Mouse (Mus musculus) G1E (cell line): Measurements from ENCODE around the gene Ttbk1. TPM values are rescaled to one million over a fixed set of nuclear protein-coding genes. Genes with fewer than 3 reads are reported as not detected.

Source experiments
- ATAC-seq: 2 replicates; pipeline ENCODE4 v1.8.0; 2016; ENCODE audit warnings: mild to moderate bottlenecking; ENCODE audit not compliant: insufficient number of reproducible peaks, poor library complexity, low FRiP score, severe bottlenecking; ENCODE audit errors: extremely low read depth
- DNase-seq: peaks from one replicate; pipeline ENCODE4 v3.0.0; 2012; ENCODE audit warnings: low spot score
- H3K27me3 ChIP-seq: 2 replicates; pipeline ENCODE4 v1.6.1; 2012; ENCODE audit warnings: mild to moderate bottlenecking, low read length, inconsistent platforms; ENCODE audit not compliant: insufficient read depth
- H3K36me3 ChIP-seq: replicated peaks from 2 replicates; pipeline ENCODE3; 2012; ENCODE audit warnings: mild to moderate bottlenecking, inconsistent platforms
- H3K4me1 ChIP-seq: 2 replicates; pipeline ENCODE4 v1.6.1; 2012; ENCODE audit warnings: low read depth, low read length, inconsistent platforms, mixed read lengths; ENCODE audit not compliant: insufficient read depth
- H3K4me3 ChIP-seq: 2 replicates; pipeline ENCODE4 v1.5.1; 2012; ENCODE audit warnings: low read depth, mild to moderate bottlenecking, inconsistent platforms, low read length, moderate library complexity, mixed read lengths
- H3K9me3 ChIP-seq: replicated peaks from 2 replicates; pipeline ENCODE4 v1.6.1; 2012; ENCODE audit warnings: inconsistent platforms
- CTCF ChIP-seq: IDR thresholded peaks from 2 replicates; pipeline ENCODE4 v1.5.1; 2012; ENCODE audit warnings: low read depth, low read length, inconsistent platforms, mixed read lengths
- GATA2 ChIP-seq: IDR thresholded peaks from 2 replicates; pipeline ENCODE4 v1.6.1; 2012; ENCODE audit warnings: low read depth, low read length, inconsistent platforms, borderline replicate concordance
- polyA plus RNA-seq: library from polyadenylated mRNA; stranded (reverse); fragments of >175 nt; gene quantifications from 2 replicates; pipeline ENCODE4 v1.2.3, GENCODE M21; 2012
- total RNA-seq, 2 experiments: library from RNA; stranded (forward) in 1 of 2; stranded (reverse) in 1 of 2; fragments of 200-1000 nt in 1 of 2; fragments of >200 nt in 1 of 2; fragmentation: Nextera tagmentation in 1 of 2; gene quantifications; 2 replicates each; pipeline ENCODE4 v1.2.3; 2014 to 2017

The Ttbk1 gene
- total and polyA plus RNA-seq, 3 experiments: 0.01 to 0.11 TPM; not detected in 1

DNA sequence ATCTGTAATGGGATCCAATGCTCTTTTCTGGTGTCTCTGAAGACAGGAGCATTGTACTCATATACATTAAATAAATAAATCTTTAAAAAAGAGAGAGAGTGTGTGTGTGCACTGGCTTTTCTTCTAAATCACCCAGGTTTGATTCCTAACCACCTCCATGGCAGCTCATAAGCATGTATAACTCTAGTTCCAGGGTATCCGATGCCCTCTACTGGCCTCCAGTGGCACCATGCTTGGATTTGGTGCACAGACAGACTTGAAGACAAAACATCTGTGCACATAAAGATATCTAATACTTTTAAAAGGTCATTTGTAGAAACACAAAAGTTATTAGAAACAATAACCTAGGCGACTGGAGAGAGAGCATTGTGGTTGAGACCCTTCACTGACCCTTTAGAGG is 94.5 kb downstream of the Ttbk1 start:
- Histone ChIP-seq H3K4me1 (no peaks in the 10 kb centered on the region), H3K36me3 (peaks cover 52% of the 10 kb centered on the region), H3K9me3 (no peaks in the 10 kb centered on the region), H3K4me3 (no peak overlapping the region), H3K27me3 (no peaks in the 10 kb centered on the region)
- no peak for DNase-seq
- ATAC-seq: 0 out of 2 replicates have a peak, but pooled peaks have one; percentile 22
- peak; percentile 41; the same call in 1 of the 2 replicates for TF ChIP-seq CTCF
- no peak for TF ChIP-seq GATA2

Other genes with a start within 250 kb of the Ttbk1 start
Only the 20 nearest of the 22 such genes appear.
- 31.3 and 32.5 TPM in 2 replicates for gene Yipf3, start 239.6 kb downstream of the Ttbk1 start, total RNA-seq (2014; fragmentation: Nextera tagmentation)
- 28.1 and 40.0 TPM in 2 replicates for gene Yipf3, start 239.6 kb downstream of the Ttbk1 start, total RNA-seq (2017)
- 72.2 and 72.4 TPM in 2 replicates for gene Yipf3, start 239.6 kb downstream of the Ttbk1 start, polyA plus RNA-seq
- gene Lrrc73, start 234.1 kb downstream of the Ttbk1 start, total RNA-seq (2014; fragmentation: Nextera tagmentation): 0.38 TPM in 1 of 2 replicates, not detected in the other
- 0.27 and 0.70 TPM in 2 replicates for gene Lrrc73, start 234.1 kb downstream of the Ttbk1 start, total RNA-seq (2017)
- gene Lrrc73, start 234.1 kb downstream of the Ttbk1 start, polyA plus RNA-seq: 1.5 and 2.4 TPM in 2 replicates
- gene Tjap1, start 204.6 kb downstream of the Ttbk1 start, total RNA-seq (2014; fragmentation: Nextera tagmentation): 35.3 and 48.1 TPM in 2 replicates
- gene Tjap1, start 204.6 kb downstream of the Ttbk1 start, total RNA-seq (2017): 12.9 and 13.0 TPM in 2 replicates
- gene Tjap1, start 204.6 kb downstream of the Ttbk1 start, polyA plus RNA-seq: 110 and 121 TPM in 2 replicates
- not detected in 2 replicates for gene Dlk2, start 190.3 kb downstream of the Ttbk1 start, total RNA-seq (2014; fragmentation: Nextera tagmentation)
- 0.22 TPM in 1 of 2 replicates, not detected in the other for gene Dlk2, start 190.3 kb downstream of the Ttbk1 start, total RNA-seq (2017)
- not detected in 2 replicates for gene Dlk2, start 190.3 kb downstream of the Ttbk1 start, polyA plus RNA-seq
- 8.6 and 9.4 TPM in 2 replicates for gene Abcc10, start 159.3 kb downstream of the Ttbk1 start, total RNA-seq (2014; fragmentation: Nextera tagmentation)
- 3.1 and 3.8 TPM in 2 replicates for gene Abcc10, start 159.3 kb downstream of the Ttbk1 start, total RNA-seq (2017)
- 11.6 and 11.7 TPM in 2 replicates for gene Abcc10, start 159.3 kb downstream of the Ttbk1 start, polyA plus RNA-seq
- gene Zfp318, start 103.9 kb downstream of the Ttbk1 start, total RNA-seq (2014; fragmentation: Nextera tagmentation): 45.3 and 46.6 TPM in 2 replicates
- 25.2 and 27.5 TPM in 2 replicates for gene Zfp318, start 103.9 kb downstream of the Ttbk1 start, total RNA-seq (2017)
- 3.5 and 4.1 TPM in 2 replicates for gene Zfp318, start 103.9 kb downstream of the Ttbk1 start, polyA plus RNA-seq
- not detected in 2 replicates for gene Crip3, start 58.7 kb downstream of the Ttbk1 start, total RNA-seq (2014; fragmentation: Nextera tagmentation)
- gene Crip3, start 58.7 kb downstream of the Ttbk1 start, total RNA-seq (2017): 0.12 TPM in 1 of 2 replicates, not detected in the other
- gene Crip3, start 58.7 kb downstream of the Ttbk1 start, polyA plus RNA-seq: not detected in 2 replicates
- not detected in 2 replicates for gene Slc22a7, start 49.2 kb downstream of the Ttbk1 start, total RNA-seq (2014; fragmentation: Nextera tagmentation)
- gene Slc22a7, start 49.2 kb downstream of the Ttbk1 start, total RNA-seq (2017): not detected in 2 replicates
- not detected in 2 replicates for gene Slc22a7, start 49.2 kb downstream of the Ttbk1 start, polyA plus RNA-seq
- gene Dnph1, start 9.0 kb upstream of the Ttbk1 start, total RNA-seq (2014; fragmentation: Nextera tagmentation): 26.0 and 29.8 TPM in 2 replicates
- gene Dnph1, start 9.0 kb upstream of the Ttbk1 start, total RNA-seq (2017): 18.8 and 24.9 TPM in 2 replicates
- gene Dnph1, start 9.0 kb upstream of the Ttbk1 start, polyA plus RNA-seq: 36.9 and 38.1 TPM in 2 replicates
- gene Cul9, start 58.7 kb upstream of the Ttbk1 start, total RNA-seq (2014; fragmentation: Nextera tagmentation): 0.24 and 0.45 TPM in 2 replicates
- gene Cul9, start 58.7 kb upstream of the Ttbk1 start, total RNA-seq (2017): 0.76 and 0.81 TPM in 2 replicates
- 0.66 and 0.70 TPM in 2 replicates for gene Cul9, start 58.7 kb upstream of the Ttbk1 start, polyA plus RNA-seq
- 52.7 and 60.3 TPM in 2 replicates for gene Srf, start 68.5 kb upstream of the Ttbk1 start, total RNA-seq (2014; fragmentation: Nextera tagmentation)
- 18.4 and 22.7 TPM in 2 replicates for gene Srf, start 68.5 kb upstream of the Ttbk1 start, total RNA-seq (2017)
- gene Srf, start 68.5 kb upstream of the Ttbk1 start, polyA plus RNA-seq: 113 and 114 TPM in 2 replicates
- not detected in 2 replicates for gene Ptk7, start 141.8 kb upstream of the Ttbk1 start, total RNA-seq (2014; fragmentation: Nextera tagmentation)
- gene Ptk7, start 141.8 kb upstream of the Ttbk1 start, total RNA-seq (2017): 0.05 TPM in 1 of 2 replicates, not detected in the other
- 0.01 TPM in 1 of 2 replicates, not detected in the other for gene Ptk7, start 141.8 kb upstream of the Ttbk1 start, polyA plus RNA-seq
- gene Klc4, start 158.3 kb upstream of the Ttbk1 start, total RNA-seq (2014; fragmentation: Nextera tagmentation): 1.3 and 2.1 TPM in 2 replicates
- 8.9 and 10.2 TPM in 2 replicates for gene Klc4, start 158.3 kb upstream of the Ttbk1 start, total RNA-seq (2017)
- 11.7 and 12.3 TPM in 2 replicates for gene Klc4, start 158.3 kb upstream of the Ttbk1 start, polyA plus RNA-seq
- gene Mrpl2, start 158.6 kb upstream of the Ttbk1 start, total RNA-seq (2014; fragmentation: Nextera tagmentation): 44.7 and 59.4 TPM in 2 replicates
- gene Mrpl2, start 158.6 kb upstream of the Ttbk1 start, total RNA-seq (2017): 76.3 and 107 TPM in 2 replicates
- 853 and 1,060 TPM in 2 replicates for gene Mrpl2, start 158.6 kb upstream of the Ttbk1 start, polyA plus RNA-seq
- gene Cul7, start 162.7 kb upstream of the Ttbk1 start, total RNA-seq (2014; fragmentation: Nextera tagmentation): 44.1 and 47.4 TPM in 2 replicates
- 27.4 and 30.0 TPM in 2 replicates for gene Cul7, start 162.7 kb upstream of the Ttbk1 start, total RNA-seq (2017)
- 136 and 142 TPM in 2 replicates for gene Cul7, start 162.7 kb upstream of the Ttbk1 start, polyA plus RNA-seq
- 12.2 and 13.2 TPM in 2 replicates for gene Rrp36, start 186.7 kb upstream of the Ttbk1 start, total RNA-seq (2014; fragmentation: Nextera tagmentation)
- 48.0 and 67.2 TPM in 2 replicates for gene Rrp36, start 186.7 kb upstream of the Ttbk1 start, total RNA-seq (2017)
- 39.0 and 45.0 TPM in 2 replicates for gene Rrp36, start 186.7 kb upstream of the Ttbk1 start, polyA plus RNA-seq
- gene Mea1, start 191.1 kb upstream of the Ttbk1 start, total RNA-seq (2014; fragmentation: Nextera tagmentation): 37.1 and 42.4 TPM in 2 replicates
- 79.5 and 83.8 TPM in 2 replicates for gene Mea1, start 191.1 kb upstream of the Ttbk1 start, total RNA-seq (2017)
- 84.7 and 105 TPM in 2 replicates for gene Mea1, start 191.1 kb upstream of the Ttbk1 start, polyA plus RNA-seq
- 70.1 and 79.1 TPM in 2 replicates for gene Klhdc3, start 193.2 kb upstream of the Ttbk1 start, total RNA-seq (2014; fragmentation: Nextera tagmentation)
- gene Klhdc3, start 193.2 kb upstream of the Ttbk1 start, total RNA-seq (2017): 21.0 and 26.0 TPM in 2 replicates
- 221 and 297 TPM in 2 replicates for gene Klhdc3, start 193.2 kb upstream of the Ttbk1 start, polyA plus RNA-seq
- 55.2 and 56.6 TPM in 2 replicates for gene Ppp2r5d, start 217.4 kb upstream of the Ttbk1 start, total RNA-seq (2014; fragmentation: Nextera tagmentation)
- 33.9 and 40.1 TPM in 2 replicates for gene Ppp2r5d, start 217.4 kb upstream of the Ttbk1 start, total RNA-seq (2017)
- gene Ppp2r5d, start 217.4 kb upstream of the Ttbk1 start, polyA plus RNA-seq: 78.5 and 83.4 TPM in 2 replicates
- 19.8 and 22.1 TPM in 2 replicates for gene Pex6, start 223.8 kb upstream of the Ttbk1 start, total RNA-seq (2014; fragmentation: Nextera tagmentation)
- gene Pex6, start 223.8 kb upstream of the Ttbk1 start, total RNA-seq (2017): 14.3 and 17.3 TPM in 2 replicates
- gene Pex6, start 223.8 kb upstream of the Ttbk1 start, polyA plus RNA-seq: 52.6 and 56.0 TPM in 2 replicates